Mouse (Mus musculus) cerebellum, postnatal 25 days (tissue): Measurements from ENCODE around the gene Asic2.
A peak's percentile ranks its signal among the peaks of the same experiment; 100 is the strongest.

Experiments
- DNase-seq, 2 experiments: peaks; one replicate each; pipeline ENCODE4 v3.0.0; 2021; ENCODE audit warnings: mixed read lengths in 2 of 2

Asic2 gene

GRCm38 (mm10) chr11:81511401-81511800 is 456.9 kb downstream of the Asic2 start:
- no peak for DNase-seq

- DNase-seq = no peak
Observed at GRCm38 (mm10) chr11:81508385-81509233, 459.6 kb downstream of the Asic2 start.

DNA sequence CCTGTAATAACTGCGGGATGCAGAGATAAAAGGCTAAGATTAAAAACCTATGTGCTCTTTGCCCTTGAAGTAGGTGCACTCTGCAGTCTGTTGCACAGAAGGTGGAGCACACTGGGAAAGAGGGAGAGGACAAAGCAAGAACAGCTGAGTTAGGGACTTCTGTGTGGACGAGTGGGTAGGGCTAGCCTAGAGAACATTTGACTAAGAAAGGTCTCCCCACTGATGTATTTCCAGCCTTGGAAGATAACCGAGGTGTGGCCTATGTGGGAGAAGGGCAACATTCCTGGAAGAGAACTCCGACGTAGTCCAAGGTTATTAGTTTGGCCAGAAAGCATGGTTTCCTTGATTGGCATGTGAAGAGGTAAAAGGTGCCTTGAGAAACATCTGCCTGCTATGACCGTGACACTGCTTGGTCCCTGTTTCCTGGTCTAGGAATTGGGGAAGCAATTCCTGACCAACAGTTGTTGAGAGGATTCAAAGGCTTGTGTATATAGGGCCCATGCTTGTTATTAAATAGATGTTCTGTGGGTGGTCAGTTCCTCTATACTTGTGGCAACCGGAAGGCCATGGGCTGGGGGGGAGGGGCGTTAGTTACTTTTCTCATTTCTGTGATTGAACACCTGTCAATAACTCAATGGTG is 463.3 kb downstream of the Asic2 start:
- no peak for DNase-seq

DNA sequence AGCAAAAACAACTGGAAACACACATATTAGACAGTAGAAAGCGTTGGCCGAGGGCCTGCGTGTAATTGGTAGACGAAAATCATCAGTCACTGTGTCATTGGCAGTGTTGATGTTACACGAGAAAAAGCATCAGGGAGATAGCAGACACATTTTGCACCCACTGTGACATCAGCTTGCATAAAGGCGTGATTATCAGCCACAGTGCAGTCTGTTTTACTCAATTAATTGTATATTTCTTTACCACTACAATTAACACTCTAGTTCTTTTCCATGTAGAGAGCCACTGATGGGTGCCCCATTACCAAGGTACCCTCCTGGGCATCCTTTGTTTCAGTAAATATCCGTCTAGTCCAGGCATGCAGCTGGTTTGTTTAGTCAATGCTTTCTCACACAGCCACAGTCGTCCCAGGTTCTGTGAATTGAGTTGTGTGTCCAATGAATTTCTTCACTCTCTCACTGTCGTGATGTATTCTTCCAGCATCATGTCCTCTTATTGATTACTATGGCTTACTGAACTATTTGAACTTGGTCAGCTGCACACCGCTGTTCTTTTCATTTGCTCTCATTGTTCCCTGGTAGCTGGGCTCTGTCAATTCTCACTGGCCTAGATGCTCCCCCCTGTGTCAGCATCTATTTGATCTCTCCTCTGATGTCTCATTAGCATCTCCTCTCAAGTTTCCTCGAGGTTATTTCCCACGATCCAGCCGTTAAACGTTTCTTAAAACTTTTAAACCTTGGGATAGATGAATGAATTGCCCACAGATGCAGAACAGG is 466.6 kb downstream of the Asic2 start:
- DNase-seq = no peak

- DNase-seq = no peak
Observed at GRCm38 (mm10) chr11:81498990-81499389, 469.3 kb downstream of the Asic2 start.

DNA sequence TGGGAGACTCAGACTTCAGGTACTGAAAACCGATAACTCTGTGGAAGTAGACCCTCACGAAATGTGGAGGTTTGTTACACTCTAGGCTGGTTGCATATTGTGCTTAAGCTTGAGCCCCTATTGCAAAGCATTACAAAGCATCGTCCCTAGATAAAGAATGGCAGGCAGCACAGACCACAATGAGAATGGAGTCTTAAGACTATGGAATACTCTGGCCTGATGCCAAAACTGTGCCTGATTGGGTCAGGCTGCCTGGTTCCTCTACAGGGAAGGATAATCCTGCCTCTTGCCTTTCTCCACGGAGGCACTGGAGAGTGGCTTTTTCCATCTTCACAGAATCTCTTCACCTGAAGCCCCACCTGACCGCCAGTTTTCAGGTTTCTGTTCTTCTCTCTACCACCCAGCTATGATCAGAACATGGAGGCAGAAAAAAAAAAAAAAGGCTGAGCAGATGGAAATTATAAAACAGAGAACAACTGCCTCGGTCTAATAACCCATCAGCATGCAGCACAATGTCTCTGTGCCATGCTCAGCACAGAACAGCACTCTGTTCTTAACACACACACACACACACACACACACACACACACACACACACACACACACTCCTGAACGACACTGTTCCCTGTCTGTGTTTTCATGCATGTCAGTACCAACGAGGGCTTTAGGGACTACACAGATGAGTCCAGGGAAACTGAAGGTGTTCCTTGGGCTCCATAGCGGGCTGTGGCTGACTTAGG is 470.4 kb downstream of the Asic2 start:
- no peak for DNase-seq

DNA sequence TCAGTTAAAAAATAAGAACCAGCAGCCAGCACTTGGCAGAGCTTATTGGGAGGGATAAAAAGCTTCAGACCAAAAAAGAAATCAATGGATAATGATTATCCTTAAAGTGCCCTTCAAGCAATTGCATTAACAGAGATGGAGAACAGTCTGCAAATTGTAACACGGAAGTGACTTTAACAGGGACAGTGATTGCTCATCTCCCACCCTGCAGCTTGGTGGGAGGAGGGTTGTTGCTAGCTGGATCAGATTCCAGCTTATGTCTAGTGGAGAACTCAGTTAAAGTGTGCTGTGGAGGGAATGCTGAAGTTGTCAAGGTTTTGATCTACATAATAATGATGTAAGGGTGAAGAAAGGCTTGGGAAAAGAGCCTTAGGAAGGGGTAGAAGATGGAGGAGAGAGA is 471.8 kb downstream of the Asic2 start:
- no peak for DNase-seq

- DNase-seq = no peak
Observed at GRCm38 (mm10) chr11:81492351-81492750, 475.9 kb downstream of the Asic2 start.

DNA sequence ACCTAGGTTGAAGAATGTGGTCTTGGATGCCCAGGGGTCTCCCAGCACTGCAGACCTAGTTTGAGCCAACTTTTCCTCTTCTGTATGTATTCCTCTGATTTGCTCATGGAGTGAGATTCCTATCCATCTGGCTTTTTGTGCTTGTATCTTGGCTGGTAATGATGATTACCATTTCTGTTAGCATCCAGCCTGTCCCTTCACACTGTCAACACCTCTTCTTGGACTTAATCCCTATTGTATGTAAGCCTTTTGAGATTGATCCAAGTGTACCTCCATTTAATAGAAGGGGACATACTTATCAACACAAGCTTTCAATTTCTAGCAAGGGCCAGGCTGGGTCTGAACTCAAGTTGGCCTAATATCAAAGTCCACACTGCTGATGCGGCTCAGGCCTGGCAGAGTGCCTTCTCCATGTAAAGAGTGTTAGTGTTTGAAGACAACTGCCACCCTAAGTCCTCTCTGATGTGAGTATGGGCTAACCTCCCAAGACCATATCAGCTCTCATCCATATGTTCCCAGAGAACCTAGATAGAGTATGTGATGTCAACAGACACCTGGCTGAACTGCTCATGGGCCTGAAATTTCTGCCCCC is 479.0 kb downstream of the Asic2 start:
- no peak for DNase-seq

DNA sequence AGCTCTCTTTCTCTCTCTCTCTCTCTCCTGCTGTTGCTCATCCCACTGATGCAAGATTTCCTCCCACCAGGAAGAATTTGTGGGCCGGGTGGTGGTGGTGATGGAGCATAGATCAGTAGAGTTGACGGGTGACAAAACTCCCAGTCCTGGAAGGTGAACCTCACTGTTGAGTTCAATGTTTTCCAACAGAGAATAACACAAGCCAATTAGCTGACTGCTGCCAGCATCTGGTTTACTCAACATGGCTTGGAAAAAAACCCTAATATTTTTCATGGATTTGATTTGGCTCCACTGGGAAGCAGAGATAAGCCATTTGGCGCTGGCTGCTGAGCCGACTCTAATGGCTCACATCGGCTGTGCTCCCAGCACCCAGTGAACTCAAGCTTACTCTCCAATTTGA is 479.6 kb downstream of the Asic2 start:
- no peak for DNase-seq

DNA sequence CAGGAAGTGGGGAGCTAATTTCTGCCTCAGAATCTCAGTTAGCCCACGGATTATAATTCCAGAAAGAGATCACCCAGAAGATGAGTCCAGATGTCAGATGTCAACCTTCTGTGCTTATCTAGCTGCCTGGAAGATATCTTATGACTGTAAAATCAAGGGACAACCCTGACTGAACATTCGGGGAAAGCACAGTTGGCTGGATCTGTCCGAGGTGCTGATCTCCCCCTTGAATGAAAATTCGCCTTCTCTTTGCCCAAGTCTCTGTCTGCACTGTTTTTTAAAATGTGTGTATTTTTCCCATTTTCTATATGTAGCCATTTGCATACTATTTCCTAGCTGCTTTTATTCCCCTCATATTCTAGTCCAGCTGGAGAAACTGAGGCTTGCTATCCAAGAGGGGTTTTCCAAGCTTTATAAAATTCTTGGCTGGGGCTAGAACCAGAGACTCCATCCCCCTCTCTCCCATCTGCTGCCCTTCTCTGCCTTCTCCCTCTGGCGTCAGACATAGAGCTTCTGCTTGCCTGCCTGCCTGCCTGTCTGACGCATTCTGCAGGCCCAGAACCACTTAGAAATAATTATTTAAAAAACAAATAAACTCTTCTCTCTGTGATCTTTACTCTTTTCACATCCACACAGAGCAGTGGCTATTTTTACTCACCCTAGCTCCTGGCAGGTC is 481.9 kb downstream of the Asic2 start:
- DNase-seq = peak; percentile 15 to 32

GRCm38 (mm10) chr11:81481198-81481597 is 487.1 kb downstream of the Asic2 start:
- DNase-seq = no peak

- peak in 1 of 2 experiments; percentile 16 for DNase-seq
Observed at GRCm38 (mm10) chr11:81476231-81476630, 492.0 kb downstream of the Asic2 start.

- DNase-seq = peak; percentile 11 to 58
Observed at GRCm38 (mm10) chr11:81474121-81474520, 494.1 kb downstream of the Asic2 start.

DNA sequence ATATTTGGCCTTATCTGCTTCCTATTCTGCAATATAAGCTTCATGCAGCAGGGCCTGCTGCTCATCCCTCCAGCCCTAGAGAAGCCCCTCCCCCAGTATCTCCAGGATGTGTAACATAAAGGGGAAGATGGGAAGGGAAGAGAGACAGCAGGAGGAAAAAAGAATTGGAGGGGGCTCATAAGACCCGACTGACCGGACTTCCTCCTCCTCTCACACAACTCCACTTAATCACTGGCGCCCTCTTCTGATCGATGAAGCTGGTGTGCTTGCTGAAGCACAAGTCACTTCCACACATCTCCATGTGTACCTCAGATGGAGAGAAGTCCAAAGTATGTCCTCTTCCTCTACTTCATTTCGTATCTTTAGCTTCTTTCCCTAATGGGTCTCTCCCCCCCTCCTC is 506.1 kb downstream of the Asic2 start:
- DNase-seq = peak; percentile 23 to 61

DNA sequence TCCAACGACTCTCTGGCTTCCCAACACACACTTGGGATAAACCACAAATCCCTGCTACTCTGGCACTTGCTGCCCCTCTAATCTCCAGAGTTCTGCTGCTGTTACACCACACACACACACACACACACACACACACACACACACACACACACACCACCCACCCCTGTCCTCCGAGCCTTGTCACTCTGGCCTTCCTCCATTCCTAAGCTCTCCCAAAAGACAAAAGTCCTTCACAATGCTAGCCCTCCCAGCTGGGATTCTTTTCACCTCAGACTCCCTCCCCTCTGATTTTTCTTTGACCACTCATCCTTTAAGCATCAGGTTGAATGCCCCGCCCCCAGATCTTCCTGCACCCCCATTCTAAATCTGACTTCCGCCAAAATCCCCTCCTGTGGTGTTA is 506.5 kb downstream of the Asic2 start:
- no peak for DNase-seq

DNA sequence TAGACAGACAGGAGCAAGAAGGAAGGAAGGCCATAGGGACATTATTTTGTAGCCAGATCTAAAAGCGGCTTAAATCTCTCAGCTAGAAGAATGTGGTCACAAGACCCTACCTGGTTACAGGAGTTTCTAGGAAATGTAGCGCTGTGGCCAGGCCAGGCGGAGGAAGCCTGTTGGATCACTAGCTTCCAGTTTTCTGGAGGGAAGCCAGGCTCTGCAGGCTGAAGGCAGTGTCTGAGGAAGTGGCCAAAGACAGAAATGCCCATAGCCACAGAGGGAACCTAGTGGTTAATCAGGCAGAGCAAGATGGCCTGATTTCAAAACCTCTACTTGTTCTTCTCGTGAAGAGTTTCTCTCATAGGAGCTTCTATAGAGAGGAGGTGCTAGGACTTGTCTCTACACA is 513.3 kb downstream of the Asic2 start:
- DNase-seq = peak; percentile 70 to 86

DNA sequence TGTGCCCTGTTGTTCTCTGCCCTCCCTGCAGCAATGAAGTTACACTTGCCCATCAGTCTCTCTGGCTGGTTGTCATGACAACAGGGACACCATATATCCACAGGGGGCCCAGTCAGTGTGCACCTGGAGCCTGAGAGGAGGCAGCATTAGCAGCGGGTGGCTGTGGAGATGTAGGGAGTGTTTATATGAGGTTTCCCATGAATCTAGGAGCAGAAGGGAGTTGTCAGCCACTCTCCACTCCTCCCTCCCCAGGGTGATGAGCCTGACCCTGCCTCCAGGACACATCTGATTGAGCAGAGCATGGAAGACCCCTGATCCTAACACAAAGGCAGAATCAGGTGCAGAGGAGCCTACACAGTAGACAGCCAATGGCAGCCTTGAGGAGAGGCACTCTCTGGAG is 514.1 kb downstream of the Asic2 start:
- peak; percentile 9 to 25 for DNase-seq

DNA sequence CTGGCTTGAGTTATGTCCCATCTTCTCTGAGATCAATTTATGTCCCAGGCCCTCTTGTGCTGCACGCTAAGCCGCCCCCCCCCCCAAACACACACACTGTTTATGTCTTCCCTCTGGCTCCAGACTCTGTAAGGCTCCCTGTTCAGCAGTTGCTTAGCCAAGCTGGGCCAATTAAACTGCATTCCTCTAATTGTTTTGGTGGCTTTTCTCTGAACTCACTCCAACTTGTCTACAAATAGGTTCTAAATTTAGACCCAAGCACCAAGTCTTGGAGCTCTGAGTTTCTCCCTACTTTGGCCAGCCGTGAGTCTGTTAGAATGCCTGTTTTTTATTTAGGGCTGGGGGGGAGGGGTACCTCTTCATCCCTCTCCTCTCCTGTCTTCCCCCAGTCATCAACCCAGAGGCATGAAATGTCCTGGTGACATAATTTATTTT is 519.0 kb downstream of the Asic2 start:
- DNase-seq = no peak

- DNase-seq = no peak
Observed at GRCm38 (mm10) chr11:81446347-81446746, 521.9 kb downstream of the Asic2 start.

DNA sequence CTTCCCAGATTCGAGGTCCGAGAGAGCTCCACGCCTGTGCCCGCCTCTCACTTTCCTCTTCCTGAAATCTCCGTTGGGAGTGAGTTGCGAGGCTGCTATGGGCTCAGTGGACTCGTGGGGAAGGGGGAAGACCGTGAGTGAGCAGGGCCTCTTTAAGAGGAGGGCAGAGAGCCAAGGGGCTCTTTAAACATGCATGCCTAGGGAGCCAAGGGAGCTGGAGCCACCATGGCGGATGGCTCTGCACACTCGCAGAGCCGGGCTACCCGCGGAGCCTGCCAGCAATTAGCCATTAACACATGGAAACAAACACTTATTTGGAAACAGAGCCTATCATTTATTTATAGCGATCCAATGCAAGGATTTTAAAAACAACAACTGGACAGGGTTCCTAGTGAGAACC is 541.4 kb downstream of the Asic2 start:
- DNase-seq = peak in 1 of 2 experiments; percentile 5

- DNase-seq = no peak
Observed at GRCm38 (mm10) chr11:81419112-81419511, 549.1 kb downstream of the Asic2 start.
